Mouse (Mus musculus) heart, embryonic 15.5 days (tissue): ENCODE measurements around the gene Lrmda. TPM values are rescaled to one million over a fixed set of nuclear protein-coding genes. Genes with fewer than 3 reads are reported as not detected.
"Not testable (repeated sequence)": the region's sequence is repeated elsewhere in the genome, so short reads cannot be mapped to it uniquely, and the experiment has no call there.

Experiments used
- ATAC-seq: fragments of 200-750 bp; cut with Nextera tagmentation; replicated peaks from 2 replicates; pipeline ENCODE4 v1.8.0; 2017; ENCODE audit warnings: low read depth, moderate TSS enrichment; ENCODE audit not compliant: insufficient number of reproducible peaks, insufficient read depth, low FRiP score
- H3K27ac ChIP-seq: fragments of 300-500 bp; sonication (generic); 2 replicates; pipeline ENCODE4 v1.5.1; 2015; ENCODE audit warnings: mild to moderate bottlenecking, inconsistent platforms
- H3K27me3 ChIP-seq: fragments of 300-500 bp; sonication (generic); 2 replicates; pipeline ENCODE4 v1.6.1; 2015; ENCODE audit warnings: inconsistent platforms
- H3K36me3 ChIP-seq: fragments of 300-500 bp; sonication (generic); 2 replicates; pipeline ENCODE4 v1.6.1; 2015; ENCODE audit warnings: mild to moderate bottlenecking, inconsistent platforms
- H3K4me1 ChIP-seq: fragments of 300-500 bp; sonication (generic); replicated peaks from 2 replicates; pipeline ENCODE4 v1.6.1; 2015; ENCODE audit warnings: inconsistent platforms
- H3K4me2 ChIP-seq: fragments of 300-500 bp; sonication (generic); 2 replicates; pipeline ENCODE4 v1.6.1; 2015; ENCODE audit warnings: inconsistent platforms, mild to moderate bottlenecking, moderate library complexity
- H3K4me3 ChIP-seq: fragments of 300-500 bp; sonication (generic); 2 replicates; pipeline ENCODE4 v1.5.1; 2015; ENCODE audit warnings: mild to moderate bottlenecking, inconsistent platforms
- H3K9ac ChIP-seq: fragments of 300-500 bp; sonication (generic); 2 replicates; pipeline ENCODE4 v1.6.1; 2015; ENCODE audit warnings: mild to moderate bottlenecking, inconsistent platforms
- H3K9me3 ChIP-seq: fragments of 300-500 bp; sonication (generic); replicated peaks from 2 replicates; pipeline ENCODE4 v1.6.1; 2016; ENCODE audit warnings: inconsistent platforms
- WGBS: fragments of 180-500 bp; shearing (Covaris S2); methylation state at CpG from one replicate; pipeline ENCODE4 v1.1.7; 2015; ENCODE audit warnings: mixed read lengths; 5-methylcytosine and 5-hydroxymethylcytosine counted together
- polyA plus RNA-seq: library from polyadenylated mRNA; unstranded; fragments of >200 nt; fragmentation: Nextera tagmentation; extraction: Ambion mirVana; gene quantifications from 2 replicates; pipeline ENCODE4 v1.2.1, GENCODE M21; 2015

Gene Lrmda
- polyA plus RNA-seq, 1 experiment from 2014 or later, result 0.83 TPM

DNA sequence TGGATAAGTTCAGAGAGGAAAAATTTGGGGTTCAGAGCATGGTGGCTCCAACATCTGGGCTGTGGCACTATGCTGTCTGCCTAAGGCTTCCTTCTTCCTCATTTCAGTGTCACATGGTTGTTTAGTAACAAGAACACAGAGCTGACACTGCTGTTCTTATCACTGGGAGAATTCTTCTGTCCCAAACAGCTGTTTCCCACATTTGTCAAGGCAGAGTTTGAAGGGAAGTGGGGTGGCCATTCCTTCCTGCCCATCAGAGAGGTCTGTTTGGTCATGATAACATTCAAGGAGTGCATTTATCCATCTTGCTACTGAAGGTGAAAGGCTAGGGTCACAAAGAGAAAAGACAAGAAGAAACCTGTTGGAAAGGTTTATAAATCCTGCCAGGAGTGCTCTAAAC lies 740.2 kb downstream of the Lrmda start:
- peak; percentile 78 for ATAC-seq
- Histone ChIP-seq H3K36me3 (no peaks in the 10 kb centered on the region), H3K27ac (peak overlapping the region; percentile 69)

DNA sequence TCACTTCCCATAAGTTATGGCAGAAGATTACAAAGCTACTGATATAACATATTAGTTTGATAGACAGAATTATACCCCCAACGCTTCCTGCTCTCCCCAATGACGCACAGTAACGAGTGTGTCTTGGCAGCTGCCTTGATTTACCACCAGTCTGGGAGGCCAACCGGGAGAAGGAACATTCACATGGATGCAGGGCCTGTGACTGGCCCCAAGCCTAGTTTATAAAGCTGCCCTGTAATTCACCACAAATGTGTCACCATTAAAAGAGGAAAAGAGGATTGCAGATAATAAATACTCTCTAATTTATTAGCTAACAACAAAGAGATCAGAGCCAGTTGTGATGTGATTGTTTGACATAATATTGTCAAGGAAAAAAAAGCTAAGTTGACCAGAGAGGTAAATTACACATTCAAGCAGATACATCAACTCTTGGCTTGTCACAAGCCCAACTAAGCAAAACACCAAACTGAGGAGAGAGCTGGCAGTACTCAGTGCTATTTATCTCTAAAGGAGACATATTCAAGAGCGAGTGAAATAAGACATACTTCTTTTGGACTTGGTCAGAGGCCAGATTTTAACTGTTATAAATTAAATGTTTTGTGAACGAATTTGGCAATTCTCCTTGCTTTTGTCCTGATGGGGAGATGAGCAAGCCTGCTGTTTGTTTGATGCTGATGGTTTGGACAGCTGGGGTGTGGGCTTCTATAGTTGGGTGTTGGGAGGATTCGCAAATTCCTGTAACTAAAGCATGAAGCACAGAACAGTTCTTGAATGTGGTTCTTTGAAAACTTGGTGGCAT lies 740.9 kb downstream of the Lrmda start:
- H3K4me1 ChIP-seq, result peaks cover 13% of the 10 kb centered on the region
- no peak overlapping the region for H3K4me3 ChIP-seq
- peak overlapping the region; percentile 69 for H3K27ac ChIP-seq
- no peak overlapping the region for H3K4me2 ChIP-seq
- peak; percentile 48; the same call in 1 of the 2 replicates for ATAC-seq
- no peaks in the 10 kb centered on the region for H3K27me3 ChIP-seq
- no peak overlapping the region for H3K9ac ChIP-seq
- WGBS, result 45% methylated on average over 7 of the region's 7 CpGs
- no peaks in the 10 kb centered on the region for H3K9me3 ChIP-seq
- no peaks in the 10 kb centered on the region for H3K36me3 ChIP-seq

More for the DNA sequence above, 740.2 kb downstream of the Lrmda start:
- Histone ChIP-seq H3K4me3 (no peak overlapping the region), H3K4me2 (no peak overlapping the region), H3K9ac (no peak overlapping the region), H3K4me1 (peaks cover 13% of the 10 kb centered on the region), H3K9me3 (no peaks in the 10 kb centered on the region), H3K27me3 (no peaks in the 10 kb centered on the region)

DNA sequence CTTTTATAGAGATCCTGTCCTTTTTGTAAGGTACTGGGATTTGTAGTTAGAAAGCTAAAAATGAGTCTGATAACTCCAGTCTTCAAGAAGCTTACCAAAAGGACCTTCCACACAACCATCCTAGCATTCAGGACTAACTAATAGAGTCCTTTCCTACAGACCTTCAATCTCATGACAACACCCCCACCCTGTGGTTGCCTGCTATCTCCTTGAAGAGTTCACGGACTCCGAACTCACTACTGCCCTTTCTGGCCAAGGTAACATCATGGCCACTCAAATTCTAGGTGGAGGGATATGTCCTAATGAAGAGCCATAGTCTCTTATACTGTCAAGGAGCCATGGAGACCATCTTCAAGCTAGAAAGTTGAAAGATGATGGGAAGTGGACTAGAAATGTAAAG lies 762.2 kb downstream of the Lrmda start:
- Histone ChIP-seq H3K4me1 (0 out of 2 replicates have a peak, but pooled peaks cover 3% of the 10 kb centered on the region), H3K9ac (no peak overlapping the region), H3K4me3 (no peak overlapping the region), H3K27ac (no peak overlapping the region), H3K9me3 (no peaks in the 10 kb centered on the region), H3K27me3 (no peaks in the 10 kb centered on the region), H3K36me3 (no peaks in the 10 kb centered on the region), H3K4me2 (no peak overlapping the region)
- 80% methylated on average over 2 of the region's 2 CpGs for WGBS
- no peak for ATAC-seq

DNA sequence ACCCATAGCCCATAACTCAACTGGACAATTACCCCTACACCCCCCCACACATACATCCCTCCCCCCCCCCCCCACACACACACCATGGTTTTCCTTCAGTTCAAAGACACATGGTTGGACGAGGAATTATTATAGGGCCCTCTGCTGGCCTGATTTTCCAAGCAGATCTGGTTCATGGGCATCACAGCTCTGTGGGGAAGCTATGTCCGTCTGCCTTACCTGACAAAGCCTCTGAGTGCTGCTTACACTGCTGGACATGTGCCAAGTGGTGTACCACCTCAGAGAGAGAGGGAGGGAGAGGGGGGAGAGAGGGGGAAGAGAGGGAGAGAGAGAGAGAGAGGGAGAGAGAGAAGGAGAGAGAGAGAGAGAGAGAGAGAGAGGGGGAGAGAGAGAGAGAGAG lies 762.9 kb downstream of the Lrmda start:
- H3K4me3 ChIP-seq, result no peak overlapping the region
- H3K4me2 ChIP-seq, result no peak overlapping the region
- 0 out of 2 replicates have a peak, but pooled peaks cover 3% of the 10 kb centered on the region for H3K4me1 ChIP-seq
- no peak for ATAC-seq
- H3K9ac ChIP-seq, result no peak overlapping the region
- 54% methylated on average over 2 of the region's 2 CpGs for WGBS
- no peak overlapping the region for H3K27ac ChIP-seq
- H3K9me3 ChIP-seq, result no peaks in the 10 kb centered on the region
- no peaks in the 10 kb centered on the region for H3K27me3 ChIP-seq
- H3K36me3 ChIP-seq, result no peaks in the 10 kb centered on the region

DNA sequence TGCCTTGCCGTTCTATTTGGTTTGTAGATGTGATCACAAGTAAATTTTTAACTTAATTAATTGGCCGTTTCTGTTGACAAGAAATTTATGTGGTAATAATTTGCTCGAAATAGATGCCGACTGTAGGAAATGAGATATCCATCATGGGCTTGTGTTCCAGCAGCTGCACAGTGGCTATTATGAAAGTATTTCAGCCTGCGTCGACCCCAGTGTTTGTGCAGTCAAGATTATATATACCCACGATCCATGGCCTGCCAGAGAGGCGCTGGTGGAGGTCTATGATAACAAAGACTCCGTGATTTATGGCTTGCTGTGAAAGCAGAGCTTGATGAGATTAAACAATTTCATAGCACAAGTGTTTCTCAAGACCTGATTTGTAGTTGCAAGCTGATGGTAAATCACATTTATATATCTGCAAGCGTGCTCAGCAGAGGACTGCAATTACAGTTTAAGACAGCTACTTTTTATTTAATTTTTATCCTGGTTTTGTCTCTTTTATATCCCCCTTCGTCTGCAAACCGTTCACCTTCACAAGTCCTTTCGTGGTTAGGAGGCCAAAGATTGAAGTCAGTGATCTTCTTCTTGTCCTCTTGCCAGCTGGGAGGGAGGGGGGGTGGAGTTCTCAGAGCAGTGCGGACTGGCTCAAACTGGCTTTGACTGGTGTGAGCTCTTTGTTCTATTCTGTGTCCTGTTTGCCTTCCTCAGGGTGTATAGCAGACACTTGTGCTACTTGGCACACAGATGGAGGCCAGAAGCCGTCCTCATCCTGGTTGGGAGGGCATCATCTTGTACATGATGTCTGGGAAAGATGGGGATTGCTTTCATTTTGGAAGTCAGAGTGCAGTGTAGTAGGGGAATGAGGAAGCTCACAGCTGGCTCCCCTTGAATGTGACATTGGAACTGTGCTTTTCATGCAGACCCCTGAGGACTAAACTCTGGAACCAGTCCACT lies 764.0 kb downstream of the Lrmda start:
- 43% methylated on average over 15 of the region's 15 CpGs for WGBS
- no peak for ATAC-seq

DNA sequence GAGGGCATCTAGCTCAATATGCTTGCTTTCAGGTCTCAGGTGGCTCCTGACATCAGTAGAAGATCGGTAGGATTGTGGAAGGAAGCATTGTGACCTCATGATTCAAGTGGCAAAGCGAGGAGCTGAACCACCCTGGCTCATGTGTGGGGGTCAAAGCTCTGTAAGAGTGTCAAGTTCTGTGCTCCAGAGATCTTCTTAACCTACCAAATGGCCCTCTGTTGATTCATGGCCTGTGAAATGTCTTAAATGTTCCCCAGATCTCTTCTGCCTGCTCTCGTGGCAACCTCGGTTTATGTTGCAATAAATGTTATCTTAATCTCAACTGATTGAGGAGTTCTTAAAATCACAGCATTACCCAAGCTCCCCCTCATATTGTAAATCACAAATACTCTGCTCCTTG lies 780.5 kb downstream of the Lrmda start:
- no peaks in the 10 kb centered on the region for H3K9me3 ChIP-seq
- WGBS, result 59% methylated on average over 4 of the region's 4 CpGs
- H3K27me3 ChIP-seq, result no peaks in the 10 kb centered on the region
- ATAC-seq, result no peak
- no peak overlapping the region for H3K4me2 ChIP-seq
- no peaks in the 10 kb centered on the region for H3K36me3 ChIP-seq
- H3K9ac ChIP-seq, result no peak overlapping the region
- no peak overlapping the region for H3K4me3 ChIP-seq
- H3K27ac ChIP-seq, result no peak overlapping the region
- peaks cover 4% of the 10 kb centered on the region; the same call in 1 of the 2 replicates for H3K4me1 ChIP-seq

More for the DNA sequence above, 764.0 kb downstream of the Lrmda start:
- Histone ChIP-seq H3K27ac (no peak overlapping the region), H3K9ac (no peak overlapping the region), H3K4me3 (no peak overlapping the region), H3K4me1 (0 out of 2 replicates have a peak, but pooled peaks cover 3% of the 10 kb centered on the region), H3K9me3 (no peaks in the 10 kb centered on the region), H3K27me3 (no peaks in the 10 kb centered on the region), H3K4me2 (no peak overlapping the region), H3K36me3 (no peaks in the 10 kb centered on the region)

DNA sequence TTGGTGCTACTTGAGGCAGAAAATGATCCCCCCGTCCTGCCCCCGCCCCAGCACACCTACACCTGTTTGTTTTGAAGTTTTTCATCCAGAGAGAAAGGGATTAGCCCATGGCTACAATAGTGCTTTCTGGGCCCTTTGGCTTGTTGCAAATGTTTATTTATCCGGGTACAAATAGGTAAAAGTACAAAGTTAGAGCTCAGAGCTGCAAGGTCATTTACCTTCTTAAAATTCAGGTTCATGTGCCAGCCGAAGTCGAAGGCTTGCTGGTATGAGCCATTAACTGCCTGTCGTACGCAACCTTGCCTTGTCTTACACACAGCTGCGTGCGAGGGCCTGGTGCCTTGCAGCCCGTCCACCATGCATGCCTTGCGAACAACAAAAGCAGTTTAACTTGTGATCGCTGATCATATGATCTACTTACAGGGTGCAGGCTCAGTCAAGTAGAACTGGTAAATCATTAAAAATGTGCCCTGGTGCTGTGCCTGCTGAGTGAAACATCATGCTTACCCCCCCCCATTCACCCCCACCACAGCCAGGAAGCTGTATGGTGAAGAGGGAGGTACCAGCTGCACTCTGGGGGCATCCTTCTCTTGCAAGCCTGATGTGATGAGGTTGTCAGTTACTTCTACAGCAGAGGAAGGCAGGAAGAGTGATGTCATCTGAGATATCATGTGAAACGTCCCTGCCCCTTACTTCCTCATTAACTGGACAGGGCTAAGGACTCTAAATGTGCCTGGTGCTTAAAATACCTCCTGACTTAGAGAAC lies 781.5 kb downstream of the Lrmda start:
- Histone ChIP-seq H3K27me3 (no peaks in the 10 kb centered on the region), H3K27ac (no peak overlapping the region), H3K36me3 (no peaks in the 10 kb centered on the region), H3K4me1 (peaks cover 4% of the 10 kb centered on the region; the same call in 1 of the 2 replicates), H3K4me2 (no peak overlapping the region), H3K9me3 (no peaks in the 10 kb centered on the region), H3K4me3 (no peak overlapping the region), H3K9ac (no peak overlapping the region)
- no peak for ATAC-seq
- WGBS, result 78% methylated on average over 13 of the region's 13 CpGs

DNA sequence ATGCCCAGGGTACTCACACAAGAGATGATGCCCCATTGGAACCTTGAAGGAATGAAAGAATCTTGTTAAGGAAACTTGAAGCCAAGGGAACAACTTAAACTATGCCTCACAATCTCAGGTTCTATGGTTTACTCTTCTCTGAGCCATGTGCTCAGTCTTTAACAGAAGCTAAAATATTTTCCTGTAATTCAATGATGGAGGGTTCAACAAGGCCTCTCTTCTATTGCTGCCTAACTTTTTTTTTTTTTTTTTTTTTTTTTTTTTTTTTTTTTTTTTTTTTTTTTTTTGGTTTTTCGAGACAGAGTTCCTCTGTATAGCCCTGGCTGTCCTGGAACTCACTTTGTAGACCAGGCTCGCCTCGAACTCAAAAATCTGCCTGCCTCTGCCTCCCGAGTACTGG lies 782.2 kb downstream of the Lrmda start:
- not testable (repeated sequence) for H3K27me3 ChIP-seq, H3K4me2 ChIP-seq, H3K4me3 ChIP-seq, H3K36me3 ChIP-seq, H3K9ac ChIP-seq, H3K27ac ChIP-seq, H3K9me3 ChIP-seq, ATAC-seq, H3K4me1 ChIP-seq
- whole genome bisulfite sequencing, result 82% methylated on average over 4 of the region's 4 CpGs

DNA sequence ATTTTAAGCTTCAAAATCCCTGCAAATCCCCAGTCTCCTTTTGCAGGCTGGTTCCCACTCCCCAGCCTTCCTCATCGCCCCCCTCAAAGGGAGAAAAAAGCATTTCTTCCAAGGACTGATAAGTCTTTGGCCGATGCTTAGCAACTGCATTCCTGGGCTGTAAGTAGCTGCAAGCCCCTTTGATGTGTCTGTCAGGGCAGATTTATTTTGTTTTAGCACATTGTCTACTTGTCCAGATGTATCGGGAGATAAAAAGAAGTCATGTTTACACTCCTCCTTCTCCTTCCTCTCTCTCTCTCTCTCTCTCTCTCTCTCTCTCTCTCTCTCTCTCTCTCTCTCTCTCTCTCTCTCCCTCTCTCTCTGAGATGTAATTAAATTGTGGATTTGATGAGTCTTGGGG lies 787.8 kb downstream of the Lrmda start:
- no peaks in the 10 kb centered on the region for H3K9me3 ChIP-seq
- H3K4me1 ChIP-seq, result peaks cover 10% of the 10 kb centered on the region
- H3K9ac ChIP-seq, result no peak overlapping the region
- no peak overlapping the region for H3K27ac ChIP-seq
- no peak for ATAC-seq
- no peaks in the 10 kb centered on the region for H3K36me3 ChIP-seq
- peak overlapping the region; percentile 61; the same call in 1 of the 2 replicates for H3K4me2 ChIP-seq
- 13% methylated on average over 3 of the region's 3 CpGs for WGBS
- no peaks in the 10 kb centered on the region for H3K27me3 ChIP-seq
- H3K4me3 ChIP-seq, result no peak overlapping the region

DNA sequence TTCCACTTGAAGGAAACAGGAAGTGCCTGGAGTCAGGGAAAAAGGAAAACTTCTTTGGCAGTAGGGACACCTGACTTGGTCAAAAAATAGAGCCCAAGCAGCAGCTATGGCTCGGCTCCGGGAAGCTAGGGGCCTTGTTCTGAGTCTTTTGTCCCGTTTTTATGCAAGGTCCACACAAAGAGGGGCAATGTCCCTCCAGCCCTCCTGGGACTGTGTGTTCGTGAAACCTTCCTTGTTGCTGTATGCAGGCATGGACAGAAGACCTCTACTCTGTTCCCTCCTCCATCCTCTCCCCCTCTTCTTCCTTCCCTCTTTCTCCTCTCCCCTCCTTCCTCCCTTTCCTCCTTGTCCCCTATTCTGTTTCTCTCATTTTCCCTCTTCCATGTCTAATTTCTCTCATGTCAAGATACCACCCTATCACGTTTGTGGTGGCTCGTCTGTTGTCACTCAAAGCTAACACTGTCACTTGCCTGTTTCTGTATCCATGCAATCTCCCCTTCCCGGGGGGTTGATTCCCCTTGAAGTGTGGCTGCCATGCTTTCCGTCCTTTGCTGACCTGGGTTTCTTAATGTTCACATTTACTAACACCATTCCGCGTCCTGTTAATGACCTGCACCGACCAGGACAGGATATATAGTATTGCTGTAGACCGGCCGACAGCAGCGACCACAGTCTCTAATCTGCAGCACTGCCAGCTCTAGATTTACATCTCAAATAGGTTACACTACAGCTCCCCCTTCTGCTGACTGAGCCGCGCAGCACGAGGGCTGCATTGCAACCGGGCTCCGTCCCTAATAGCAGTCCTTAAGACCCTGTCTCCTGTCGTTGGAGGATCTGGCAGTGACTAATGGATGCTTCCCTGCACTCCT lies 788.4 kb downstream of the Lrmda start:
- H3K9ac ChIP-seq, result 0 out of 2 replicates have a peak overlapping the region, but pooled peaks have one; percentile 2
- ATAC-seq, result peak; percentile 85
- H3K4me1 ChIP-seq, result peaks cover 10% of the 10 kb centered on the region

More for the DNA sequence above, 788.4 kb downstream of the Lrmda start:
- no peaks in the 10 kb centered on the region for H3K36me3 ChIP-seq
- H3K27me3 ChIP-seq, result no peaks in the 10 kb centered on the region
- 4% methylated on average over 20 of the region's 20 CpGs for WGBS
- H3K4me3 ChIP-seq, result peak overlapping the region; percentile 34
- peak overlapping the region; percentile 61 for H3K4me2 ChIP-seq
- no peak overlapping the region for H3K27ac ChIP-seq
- H3K9me3 ChIP-seq, result no peaks in the 10 kb centered on the region
